Mouse (Mus musculus): ENCODE measurements at regions not wholly inside any gene's neighbourhood (a gene's known extent, or its start where the extent isn't known, plus 50 kb on each side); places are given as distances from the start of the nearest gene placed in this dataset.

GRCm38 (mm10) chr12:39785026-39785425 is 252.8 kb downstream of the Arl4a start:
- TF ChIP-seq POLR2A (IDR thresholded peaks at IDR 0.05; ENCODE audit: control insufficient read depth, low read depth, low read length) = no peak
- no peak overlapping the region for H3K27ac ChIP-seq (ENCODE audit: control insufficient read depth, insufficient read depth, low read depth, low read length)
- no peaks in the 10 kb centered on the region for H3K27me3 ChIP-seq (ENCODE audit: control insufficient read depth, insufficient read depth, low read length)
- no peaks in the 10 kb centered on the region for H3K36me3 ChIP-seq (ENCODE audit: control insufficient read depth, insufficient read depth, low read length)
- no peak overlapping the region for H3K4me3 ChIP-seq (ENCODE audit: control insufficient read depth, low read depth, low read length)
- no peaks in the 10 kb centered on the region for H3K4me1 ChIP-seq (ENCODE audit: control insufficient read depth, insufficient read depth, low read length)

GRCm38 (mm10) chr12:39784532-39784931 is 253.3 kb downstream of the Arl4a start:
- Histone ChIP-seq H3K27ac (ENCODE audit: control insufficient read depth, insufficient read depth, low read depth, low read length) (no peak overlapping the region), H3K4me3 (ENCODE audit: control insufficient read depth, low read depth, low read length) (no peak overlapping the region), H3K36me3 (ENCODE audit: control insufficient read depth, insufficient read depth, low read length) (no peaks in the 10 kb centered on the region), H3K4me1 (ENCODE audit: control insufficient read depth, insufficient read depth, low read length) (no peaks in the 10 kb centered on the region), H3K27me3 (ENCODE audit: control insufficient read depth, insufficient read depth, low read length) (no peaks in the 10 kb centered on the region)
- TF ChIP-seq POLR2A (IDR thresholded peaks at IDR 0.05; ENCODE audit: control insufficient read depth, low read depth, low read length) = no peak
- TF ChIP-seq CTCF (IDR thresholded peaks at IDR 0.05; ENCODE audit: control insufficient read depth, insufficient read depth, insufficient replicate concordance, low read depth, low read length) = no peak

GRCm38 (mm10) chr12:39776173-39776572 is 261.7 kb downstream of the Arl4a start:
- H3K27ac ChIP-seq (ENCODE audit: control insufficient read depth, insufficient read depth, low read depth, low read length) = no peak overlapping the region
- no peaks in the 10 kb centered on the region for H3K4me1 ChIP-seq (ENCODE audit: control insufficient read depth, insufficient read depth, low read length)
- H3K27me3 ChIP-seq (ENCODE audit: control insufficient read depth, insufficient read depth, low read length) = no peaks in the 10 kb centered on the region
- H3K4me3 ChIP-seq (ENCODE audit: control insufficient read depth, low read depth, low read length) = no peak overlapping the region
- TF ChIP-seq CTCF (IDR thresholded peaks at IDR 0.05; ENCODE audit: control insufficient read depth, insufficient read depth, insufficient replicate concordance, low read depth, low read length) (no peak), POLR2A (IDR thresholded peaks at IDR 0.05; ENCODE audit: control insufficient read depth, low read depth, low read length) (no peak)
- H3K36me3 ChIP-seq (ENCODE audit: control insufficient read depth, insufficient read depth, low read length) = no peaks in the 10 kb centered on the region

GRCm38 (mm10) chr12:39766988-39767387 is 270.8 kb downstream of the Arl4a start:
- no peaks in the 10 kb centered on the region for H3K4me1 ChIP-seq (ENCODE audit: control insufficient read depth, insufficient read depth, low read length)
- H3K27ac ChIP-seq (ENCODE audit: control insufficient read depth, insufficient read depth, low read depth, low read length) = no peak overlapping the region
- no peaks in the 10 kb centered on the region for H3K36me3 ChIP-seq (ENCODE audit: control insufficient read depth, insufficient read depth, low read length)
- TF ChIP-seq POLR2A (IDR thresholded peaks at IDR 0.05; ENCODE audit: control insufficient read depth, low read depth, low read length) (no peak), CTCF (IDR thresholded peaks at IDR 0.05; ENCODE audit: control insufficient read depth, insufficient read depth, insufficient replicate concordance, low read depth, low read length) (no peak)
- H3K27me3 ChIP-seq (ENCODE audit: control insufficient read depth, insufficient read depth, low read length) = no peaks in the 10 kb centered on the region
- no peak overlapping the region for H3K4me3 ChIP-seq (ENCODE audit: control insufficient read depth, low read depth, low read length)

GRCm38 (mm10) chr12:39763529-39763928 is 274.3 kb downstream of the Arl4a start:
- Histone ChIP-seq H3K4me1 (ENCODE audit: control insufficient read depth, insufficient read depth, low read length) (no peaks in the 10 kb centered on the region), H3K4me3 (ENCODE audit: control insufficient read depth, low read depth, low read length) (no peak overlapping the region), H3K27me3 (ENCODE audit: control insufficient read depth, insufficient read depth, low read length) (no peaks in the 10 kb centered on the region), H3K36me3 (ENCODE audit: control insufficient read depth, insufficient read depth, low read length) (no peaks in the 10 kb centered on the region), H3K27ac (ENCODE audit: control insufficient read depth, insufficient read depth, low read depth, low read length) (no peak overlapping the region)
- no peak for TF ChIP-seq POLR2A (IDR thresholded peaks at IDR 0.05; ENCODE audit: control insufficient read depth, low read depth, low read length)
- TF ChIP-seq CTCF (IDR thresholded peaks at IDR 0.05; ENCODE audit: control insufficient read depth, insufficient read depth, insufficient replicate concordance, low read depth, low read length) = no peak

GRCm38 (mm10) chr12:39761946-39762345 is 275.9 kb downstream of the Arl4a start:
- H3K27ac ChIP-seq (ENCODE audit: control insufficient read depth, insufficient read depth, low read depth, low read length) = no peak overlapping the region
- no peak for TF ChIP-seq CTCF (IDR thresholded peaks at IDR 0.05; ENCODE audit: control insufficient read depth, insufficient read depth, insufficient replicate concordance, low read depth, low read length)
- no peak for TF ChIP-seq POLR2A (IDR thresholded peaks at IDR 0.05; ENCODE audit: control insufficient read depth, low read depth, low read length)
- no peaks in the 10 kb centered on the region for H3K36me3 ChIP-seq (ENCODE audit: control insufficient read depth, insufficient read depth, low read length)
- H3K27me3 ChIP-seq (ENCODE audit: control insufficient read depth, insufficient read depth, low read length) = no peaks in the 10 kb centered on the region
- no peaks in the 10 kb centered on the region for H3K4me1 ChIP-seq (ENCODE audit: control insufficient read depth, insufficient read depth, low read length)
- no peak overlapping the region for H3K4me3 ChIP-seq (ENCODE audit: control insufficient read depth, low read depth, low read length)

GRCm38 (mm10) chr12:39761326-39761725 is 276.5 kb downstream of the Arl4a start:
- H3K4me1 ChIP-seq (ENCODE audit: control insufficient read depth, insufficient read depth, low read length) = no peaks in the 10 kb centered on the region
- TF ChIP-seq CTCF (IDR thresholded peaks at IDR 0.05; ENCODE audit: control insufficient read depth, insufficient read depth, insufficient replicate concordance, low read depth, low read length) (no peak), POLR2A (IDR thresholded peaks at IDR 0.05; ENCODE audit: control insufficient read depth, low read depth, low read length) (no peak)
- H3K36me3 ChIP-seq (ENCODE audit: control insufficient read depth, insufficient read depth, low read length) = no peaks in the 10 kb centered on the region
- no peak overlapping the region for H3K27ac ChIP-seq (ENCODE audit: control insufficient read depth, insufficient read depth, low read depth, low read length)
- no peaks in the 10 kb centered on the region for H3K27me3 ChIP-seq (ENCODE audit: control insufficient read depth, insufficient read depth, low read length)
- H3K4me3 ChIP-seq (ENCODE audit: control insufficient read depth, low read depth, low read length) = no peak overlapping the region

GRCm38 (mm10) chr12:39757975-39758374 is 279.9 kb downstream of the Arl4a start:
- no peaks in the 10 kb centered on the region for H3K4me1 ChIP-seq (ENCODE audit: control insufficient read depth, insufficient read depth, low read length)
- H3K27me3 ChIP-seq (ENCODE audit: control insufficient read depth, insufficient read depth, low read length) = no peaks in the 10 kb centered on the region
- no peaks in the 10 kb centered on the region for H3K36me3 ChIP-seq (ENCODE audit: control insufficient read depth, insufficient read depth, low read length)
- no peak overlapping the region for H3K4me3 ChIP-seq (ENCODE audit: control insufficient read depth, low read depth, low read length)
- TF ChIP-seq POLR2A (IDR thresholded peaks at IDR 0.05; ENCODE audit: control insufficient read depth, low read depth, low read length) (no peak), CTCF (IDR thresholded peaks at IDR 0.05; ENCODE audit: control insufficient read depth, insufficient read depth, insufficient replicate concordance, low read depth, low read length) (no peak)
- H3K27ac ChIP-seq (ENCODE audit: control insufficient read depth, insufficient read depth, low read depth, low read length) = no peak overlapping the region
